Mouse (Mus musculus) urinary bladder, postnatal 4 days (tissue): ENCODE results near the gene Grb14.

ENCODE experiments used
- DNase-seq, 2 experiments: peaks; one replicate each; pipeline ENCODE4 v3.0.0; 2021 to 2022; ENCODE audit warnings: low spot score in 2 of 2

The Grb14 gene

DNA sequence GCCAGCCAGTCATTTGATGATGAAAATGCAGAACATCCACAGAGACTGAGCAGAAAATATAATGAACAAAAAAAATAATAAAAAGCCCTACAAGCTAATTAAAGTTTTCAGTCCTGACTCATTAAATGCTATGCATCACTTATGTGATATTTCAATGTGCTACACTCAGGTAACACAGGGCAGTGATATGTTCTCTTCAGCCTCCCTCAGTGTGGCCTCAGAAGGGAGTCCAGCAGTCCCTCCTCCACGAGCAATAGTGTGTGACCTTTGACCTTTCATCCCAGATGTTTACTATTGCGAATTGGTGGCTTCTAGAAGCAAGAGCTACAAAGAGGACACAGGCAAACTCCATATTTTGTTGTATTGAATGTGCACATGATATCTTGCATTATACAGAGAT, 146.5 kb downstream of the Grb14 start:
- DNase-seq = no peak
